Mouse (Mus musculus): ENCODE measurements around the gene Zfp13.

Gene Zfp13

GRCm38 (mm10) chr17:23592208-23592925, 6.9 kb downstream of the Zfp13 start:
- peak; percentile 97 for DNase-seq

GRCm38 (mm10) chr17:23587253-23587652, 12.0 kb downstream of the Zfp13 start:
- DNase-seq, result no peak

- DNase-seq, result no peak
Measured at GRCm38 (mm10) chr17:23585721-23586491, 13.4 kb downstream of the Zfp13 start.

DNA sequence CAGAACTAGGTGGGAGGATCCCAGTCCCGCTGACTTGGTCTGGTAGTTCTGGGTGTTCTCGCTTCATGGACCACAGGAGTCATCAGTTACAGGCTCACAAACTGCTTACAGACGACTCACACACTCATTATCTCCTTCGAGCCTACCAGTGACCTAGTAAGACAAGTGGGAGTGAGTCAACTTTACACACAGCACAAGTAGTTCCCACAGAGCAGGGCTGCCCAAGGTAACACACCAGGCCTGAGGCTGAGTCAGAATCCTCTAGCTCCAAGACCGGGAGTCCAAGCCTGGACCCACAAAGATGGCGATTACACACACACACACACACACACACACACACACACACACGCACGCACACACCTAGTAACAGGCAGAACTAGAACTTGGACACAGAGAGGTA, 14.5 kb downstream of the Zfp13 start:
- no peak for DNase-seq

- DNase-seq, result no peak
Measured at GRCm38 (mm10) chr17:23575951-23576552, 23.2 kb downstream of the Zfp13 start.

GRCm38 (mm10) chr17:23574130-23574529, 25.2 kb downstream of the Zfp13 start:
- no peak for DNase-seq

- no peak for DNase-seq
Measured at GRCm38 (mm10) chr17:23572059-23572458, 27.2 kb downstream of the Zfp13 start.

DNA sequence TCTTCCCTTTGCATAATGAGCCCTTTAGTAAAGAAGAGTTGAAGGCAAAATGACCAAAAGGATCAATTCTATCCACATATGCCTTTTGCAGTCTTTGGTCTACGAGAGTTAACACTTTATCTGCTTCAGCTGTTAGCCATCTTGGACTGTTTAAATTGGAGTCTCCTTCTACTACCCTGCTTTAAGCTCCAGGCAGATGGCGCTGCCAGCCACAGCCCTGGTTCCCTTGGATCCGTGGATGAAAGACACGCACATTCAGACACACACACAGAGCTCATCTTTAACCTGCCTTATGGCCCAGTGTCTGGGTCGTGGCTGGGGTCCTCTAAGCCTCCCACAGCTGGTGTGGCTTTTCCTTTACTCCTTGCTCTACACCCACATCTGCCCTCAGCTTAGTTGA, 28.2 kb downstream of the Zfp13 start:
- DNase-seq, result no peak

- no peak for DNase-seq
Measured at GRCm38 (mm10) chr17:23570017-23570416, 29.3 kb downstream of the Zfp13 start.

DNA sequence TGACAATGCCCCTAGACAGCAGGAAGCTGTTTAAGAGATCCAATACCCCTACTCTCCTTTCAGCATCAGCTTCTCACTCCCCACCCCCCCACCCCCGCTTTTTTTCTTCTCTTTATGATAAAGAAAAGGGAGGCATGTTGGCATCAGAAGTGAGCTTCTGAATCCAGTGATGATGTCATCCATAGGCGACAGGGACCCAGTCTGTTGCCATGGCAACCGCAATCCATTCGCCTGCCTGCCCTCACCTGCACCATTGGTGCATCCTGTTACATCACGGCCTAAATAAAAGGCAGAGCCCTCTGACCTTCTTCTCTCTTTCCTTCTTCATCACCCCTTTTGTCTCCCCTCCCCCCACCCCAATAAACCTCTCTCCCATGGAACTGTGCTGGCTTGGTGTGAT, 30.9 kb downstream of the Zfp13 start:
- DNase-seq, result no peak

DNA sequence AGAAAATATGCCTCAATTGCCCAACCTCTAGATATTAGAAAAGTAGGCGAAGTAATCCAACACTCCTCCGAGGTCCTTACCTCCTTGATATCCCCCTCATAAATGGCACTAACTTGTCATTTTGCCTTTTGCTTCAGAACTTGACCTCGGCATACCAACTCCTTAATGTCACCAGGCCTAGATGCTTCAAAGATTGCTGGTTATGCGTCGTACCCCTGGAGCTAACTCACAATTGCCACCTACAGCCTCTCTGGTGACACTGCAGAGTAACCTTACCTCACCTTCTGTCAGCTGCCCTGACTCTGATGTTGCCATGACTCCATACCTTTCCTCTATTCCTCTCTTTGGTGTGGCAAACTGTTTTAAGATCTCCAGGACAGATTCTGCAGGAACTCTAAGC, 32.5 kb downstream of the Zfp13 start:
- DNase-seq, result no peak

GRCm38 (mm10) chr17:23564368-23564715, 34.9 kb downstream of the Zfp13 start:
- no peak for DNase-seq

- DNase-seq, result peak; percentile 97
Measured at GRCm38 (mm10) chr17:23563595-23564367, 35.5 kb downstream of the Zfp13 start, which contains the start of gene Zfp213. TSS of gene Zfp213 (minus strand) at chr17:23564238.

DNA sequence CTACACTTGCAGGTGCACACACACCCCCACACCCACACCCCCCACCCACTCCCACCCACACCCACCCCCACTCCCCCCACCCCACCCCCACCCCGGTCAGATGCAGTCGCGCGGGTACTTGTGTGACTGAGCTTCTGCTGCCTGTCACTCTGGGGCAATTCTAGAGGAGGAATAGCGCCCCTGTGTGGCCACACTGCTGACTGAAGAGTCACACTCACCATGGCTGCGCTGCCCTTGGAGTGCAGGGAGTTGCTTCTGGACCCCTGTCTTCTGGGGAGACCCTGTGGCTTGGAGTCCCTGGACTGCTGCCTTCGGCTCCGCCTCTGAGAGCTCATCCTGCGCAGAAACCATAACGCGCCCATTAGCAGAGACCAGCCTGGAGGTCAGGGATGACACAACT, 39.5 kb downstream of the Zfp13 start:
- peak; percentile 68 for DNase-seq

GRCm38 (mm10) chr17:23555243-23555916, 43.9 kb downstream of the Zfp13 start:
- no peak for DNase-seq

DNA sequence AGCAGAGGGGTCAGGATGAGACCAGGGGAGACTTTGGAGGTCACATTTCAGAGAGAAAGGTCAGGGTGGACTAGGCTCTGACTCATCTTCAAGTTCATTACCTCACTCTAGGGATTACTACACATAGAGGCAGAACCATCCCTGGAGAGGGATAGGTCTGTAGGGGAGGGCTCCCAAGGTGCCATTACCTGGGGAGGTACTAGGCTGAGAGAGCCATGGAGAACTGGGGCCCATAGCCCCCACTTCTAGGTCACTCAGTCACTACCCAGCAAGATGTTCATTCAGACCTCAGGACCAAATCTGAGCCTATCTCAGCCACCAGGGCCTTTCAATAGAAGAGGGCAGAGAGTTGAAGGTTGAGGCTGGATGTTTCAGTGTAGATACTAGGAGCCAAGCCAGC, 45.0 kb downstream of the Zfp13 start:
- DNase-seq, result no peak

DNA sequence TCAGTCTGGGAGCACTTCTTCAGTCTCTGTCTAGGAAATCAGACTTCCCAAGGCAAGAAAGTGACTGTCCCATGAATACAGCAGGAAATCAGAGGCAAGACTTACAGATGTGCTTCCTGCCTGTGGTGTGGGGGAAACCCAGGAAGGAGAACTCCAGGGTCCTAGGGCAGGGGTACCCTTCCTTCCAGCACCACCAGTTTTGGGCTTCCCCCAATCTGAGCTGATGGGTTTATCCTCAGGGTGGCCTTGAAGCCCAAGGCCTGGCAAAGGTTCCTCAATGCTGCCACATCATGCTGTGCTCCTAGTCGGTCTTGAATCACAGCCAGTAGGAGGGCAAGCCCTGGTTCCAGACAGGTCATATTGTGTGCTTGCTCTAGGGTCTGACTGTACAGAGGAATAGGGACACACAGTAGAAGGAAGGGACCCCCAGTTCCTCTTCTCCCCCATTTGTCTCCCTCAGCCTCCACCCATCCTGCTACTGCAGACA, 45.6 kb downstream of the Zfp13 start:
- no peak for DNase-seq

DNA sequence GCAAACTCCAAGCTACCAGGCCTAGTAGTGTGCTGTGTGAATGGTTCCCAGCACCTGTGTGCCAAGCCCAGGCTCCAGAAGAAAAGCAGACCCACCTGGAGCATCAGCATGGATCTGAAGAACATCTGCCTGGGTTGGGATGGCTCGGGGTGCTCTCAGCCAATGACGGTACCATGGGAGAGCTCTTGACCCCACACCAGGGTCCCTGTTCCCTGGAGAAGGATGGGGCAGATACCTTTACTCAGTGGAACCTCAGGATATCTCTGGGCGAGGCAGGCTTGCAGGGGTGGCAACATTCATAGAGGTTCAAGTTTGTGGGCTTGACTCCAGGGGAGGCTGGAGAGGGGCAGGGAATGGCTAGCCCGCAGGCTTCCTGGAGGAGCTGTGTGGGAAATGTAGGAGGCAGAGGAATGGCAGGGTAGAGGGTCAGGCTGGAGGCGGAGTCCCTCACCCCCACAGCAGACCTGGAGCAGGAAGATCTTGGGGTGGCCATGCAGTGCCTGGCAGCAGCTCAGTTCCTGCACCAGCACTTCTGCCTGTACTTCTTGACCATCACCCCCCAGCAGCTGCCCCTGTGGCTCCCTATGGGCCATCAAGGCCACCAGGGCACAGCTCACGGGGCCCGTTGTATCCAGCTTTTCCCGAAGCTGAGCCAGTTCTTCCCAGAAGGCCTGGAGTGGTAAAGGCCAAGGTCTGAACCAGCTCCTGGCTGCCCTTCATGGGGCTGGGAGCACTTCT, 46.2 kb downstream of the Zfp13 start:
- DNase-seq, result no peak

DNA sequence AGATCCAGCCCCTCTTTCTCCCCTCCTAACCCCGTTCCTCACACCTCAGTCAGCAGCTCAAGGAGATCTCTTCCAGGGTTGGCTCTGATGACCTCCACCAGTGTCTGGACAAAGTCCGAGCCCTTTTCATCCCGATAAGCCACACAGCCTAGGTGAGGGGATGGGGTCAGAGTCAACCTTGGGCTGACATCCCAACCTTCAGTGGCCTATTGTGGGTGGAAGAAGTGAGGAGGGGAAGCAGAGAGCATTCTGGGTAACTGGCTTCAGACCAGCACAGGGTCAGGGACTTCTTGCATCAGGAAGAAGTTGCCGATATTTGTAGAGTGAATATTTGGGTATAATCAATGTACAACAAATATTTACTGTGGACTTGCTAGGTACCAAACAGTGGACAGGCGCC, 47.3 kb downstream of the Zfp13 start:
- DNase-seq, result no peak

DNA sequence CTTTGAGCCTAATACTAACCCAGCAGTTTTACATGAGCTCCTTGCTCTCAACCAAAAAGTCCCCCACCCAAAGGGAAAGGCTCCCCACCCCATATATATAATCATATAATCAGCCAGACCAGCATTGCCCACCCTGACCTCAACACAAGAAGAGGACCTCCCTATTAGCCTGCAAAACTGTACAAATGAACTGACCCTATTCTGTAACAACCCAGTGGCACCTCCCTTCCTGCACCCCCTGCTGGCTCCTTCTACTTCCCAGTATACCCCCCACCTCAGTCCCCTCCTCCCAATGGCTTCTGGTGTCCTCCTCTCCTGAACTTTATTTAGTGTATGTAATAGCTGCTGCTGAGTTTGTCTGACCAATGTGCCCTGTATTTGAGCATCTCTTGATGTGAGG, 47.9 kb downstream of the Zfp13 start:
- no peak for DNase-seq

- peak; percentile 54 for DNase-seq
Measured at GRCm38 (mm10) chr17:23550856-23551255, 48.4 kb downstream of the Zfp13 start.
